Mouse (Mus musculus): Measurements from ENCODE around the gene Lamtor1. TPM values are rescaled to one million over a fixed set of nuclear protein-coding genes. Genes with fewer than 3 reads are reported as not detected.

Lamtor1 gene
- polyA plus RNA-seq (2017; shearing (Covaris generic)), result 92.3 TPM

GRCm38 (mm10) chr7:101905561-101906286 is at the start of gene Lamtor1:
TSS of gene Lamtor1 (plus strand) at chr7:101905904.

GRCm38 (mm10) chr7:101857094-101857493 is 48.6 kb upstream of the Lamtor1 start, which contains the start of gene Folr2:
TSS of gene Folr2 (minus strand) at chr7:101857194.

GRCm38 (mm10) chr7:101863415-101863814 is 42.3 kb upstream of the Lamtor1 start, which contains the start of gene Anapc15:
TSS of gene Anapc15 (plus strand) at chr7:101863715.

GRCm38 (mm10) chr7:101870629-101871028 is 35.1 kb upstream of the Lamtor1 start, which contains the start of gene Folr1:
TSS of gene Folr1 (minus strand) at chr7:101870788.

GRCm38 (mm10) chr7:101906287-101906681 is 580 bp downstream of the Lamtor1 start, which contains the start of gene Tomt:
TSS of gene Tomt (minus strand) at chr7:101906359.

GRCm38 (mm10) chr7:101933751-101934240 is 28.1 kb downstream of the Lamtor1 start, which contains the start of the genes Lrrc51 and Numa1:
TSS of gene Lrrc51 (minus strand) at chr7:101933895.
TSS of gene Numa1 (plus strand) at chr7:101934111.

Other genes with a start within 250 kb of the Lamtor1 start
- gene Clpb, start 242.3 kb upstream of the Lamtor1 start, polyA plus RNA-seq (2017; shearing (Covaris generic)), result 31.2 TPM
- not detected for gene Phox2a, start 87.6 kb upstream of the Lamtor1 start, polyA plus RNA-seq (2017; shearing (Covaris generic))
- 0.66 TPM for gene Inppl1, start 67.7 kb upstream of the Lamtor1 start, polyA plus RNA-seq (2017; shearing (Covaris generic))
- not detected for gene Folr2, start 48.7 kb upstream of the Lamtor1 start, polyA plus RNA-seq (2017; shearing (Covaris generic))
- gene Anapc15, start 42.2 kb upstream of the Lamtor1 start, polyA plus RNA-seq (2017; shearing (Covaris generic)), result 46.6 TPM
- gene Folr1, start 35.1 kb upstream of the Lamtor1 start, polyA plus RNA-seq (2017; shearing (Covaris generic)), result not detected
- 1.6 TPM for gene Tomt, start 455 bp downstream of the Lamtor1 start, polyA plus RNA-seq (2017; shearing (Covaris generic))
- gene Lrrc51, start 28.0 kb downstream of the Lamtor1 start, polyA plus RNA-seq (2017; shearing (Covaris generic)), result 1.1 TPM
- gene Numa1, start 28.2 kb downstream of the Lamtor1 start, polyA plus RNA-seq (2017; shearing (Covaris generic)), result 197 TPM
- 2.8 TPM for gene Il18bp, start 112.8 kb downstream of the Lamtor1 start, polyA plus RNA-seq (2017; shearing (Covaris generic))
- 23.8 TPM for gene Rnf121, start 159.6 kb downstream of the Lamtor1 start, polyA plus RNA-seq (2017; shearing (Covaris generic))
- 43.4 TPM for gene Xndc1, start 159.6 kb downstream of the Lamtor1 start, polyA plus RNA-seq (2017; shearing (Covaris generic))
- 1.5 TPM for gene Xntrpc, start 159.8 kb downstream of the Lamtor1 start, polyA plus RNA-seq (2017; shearing (Covaris generic))
- 0.45 TPM for gene Trpc2, start 177.2 kb downstream of the Lamtor1 start, polyA plus RNA-seq (2017; shearing (Covaris generic))
- gene Art1, start 195.8 kb downstream of the Lamtor1 start, polyA plus RNA-seq (2017; shearing (Covaris generic)), result not detected
- gene Art5, start 203.6 kb downstream of the Lamtor1 start, polyA plus RNA-seq (2017; shearing (Covaris generic)), result 0.27 TPM
- not detected for gene Chrna10, start 210.9 kb downstream of the Lamtor1 start, polyA plus RNA-seq (2017; shearing (Covaris generic))

All from naive thymus-derived CD4-positive, alpha-beta T cell, adult 5 months (primary cell).